Mouse (Mus musculus) right cerebral cortex, postnatal 25 days (tissue): ENCODE results near the gene Pde11a.

Source experiments
- DNase-seq: peaks from one replicate; pipeline ENCODE4 v3.0.0; 2022

The Pde11a gene

DNA sequence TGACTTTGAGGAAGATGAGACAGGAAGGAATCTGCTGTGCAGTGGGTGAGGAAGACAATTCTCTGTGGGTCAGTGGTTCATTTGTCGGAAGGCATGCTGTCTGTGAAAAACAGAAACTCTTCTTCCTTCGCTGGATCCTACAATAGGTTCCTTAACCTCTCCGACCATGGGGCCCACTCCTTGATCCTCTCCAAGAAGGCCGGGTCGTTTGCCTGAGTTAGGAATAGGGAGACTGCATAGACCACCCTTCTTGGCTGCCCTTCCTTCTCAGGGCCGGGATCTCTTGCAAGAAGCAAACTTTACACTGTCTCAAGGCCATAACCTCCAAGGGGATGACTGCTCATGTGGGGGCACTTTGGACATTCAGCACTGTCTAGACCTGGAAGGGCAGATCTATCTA is 19.3 kb downstream of the Pde11a start:
- DNase-seq, result no peak

DNA sequence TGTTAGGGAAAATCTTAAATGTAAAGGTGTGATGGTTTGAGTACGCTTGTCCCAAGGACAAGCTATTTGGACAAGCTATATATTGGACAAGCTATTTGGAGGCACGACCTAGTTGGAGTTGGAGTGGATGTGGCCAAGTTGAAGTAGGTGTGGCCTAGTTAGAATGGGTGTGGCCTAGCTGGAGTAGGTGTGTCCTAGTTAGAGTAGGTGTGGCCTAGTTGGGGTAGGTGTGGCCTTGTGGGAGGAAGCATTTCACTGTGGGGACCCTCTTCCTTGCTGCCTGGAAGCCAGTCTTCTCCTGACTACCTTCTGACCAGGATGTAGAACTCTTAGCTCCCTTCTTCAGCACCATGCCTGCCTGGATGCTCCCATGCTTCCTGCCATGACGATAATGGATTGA is 50.9 kb downstream of the Pde11a start:
- no peak for DNase-seq

DNA sequence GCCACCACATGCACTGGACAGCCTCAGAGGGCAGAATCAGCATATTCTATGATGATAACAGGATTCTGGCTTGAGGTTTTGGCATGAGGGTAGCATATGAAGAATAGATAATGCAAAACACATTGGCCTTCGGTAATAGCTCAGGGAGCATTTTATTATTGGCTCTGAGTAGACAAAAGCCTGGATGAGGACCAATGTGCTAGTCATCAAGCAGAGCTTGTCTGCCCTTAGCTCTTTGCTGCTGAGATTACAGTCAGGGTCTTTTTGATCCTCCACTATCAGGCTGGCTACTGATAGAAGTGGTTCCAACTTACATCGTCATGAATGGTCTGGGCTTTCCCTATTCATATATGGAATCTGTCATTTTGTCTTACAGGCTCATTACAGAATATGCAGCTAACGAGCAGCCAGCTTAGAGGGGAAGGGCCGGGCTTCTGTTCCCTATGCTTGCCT is 52.3 kb downstream of the Pde11a start:
- DNase-seq, result no peak

DNA sequence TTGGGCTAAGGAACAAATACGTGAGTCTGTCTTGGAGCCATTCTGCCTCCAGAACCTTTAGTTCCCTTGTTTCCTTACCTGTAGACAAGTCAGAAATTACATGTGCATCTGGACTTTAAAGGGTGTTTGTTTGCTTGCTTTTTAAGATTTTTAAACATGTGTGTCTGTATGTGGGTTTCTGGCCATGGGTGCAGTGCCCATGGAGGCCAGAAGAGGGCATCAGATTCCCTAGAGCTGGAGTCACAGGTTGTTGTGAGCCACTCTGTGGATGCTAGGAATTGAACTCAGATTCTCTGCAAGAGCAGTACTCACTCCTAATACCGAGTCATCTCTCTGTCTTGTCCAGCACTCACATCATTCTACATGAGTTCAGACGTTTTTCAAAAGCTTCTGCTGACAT is 53.4 kb downstream of the Pde11a start:
- DNase-seq, result no peak

DNA sequence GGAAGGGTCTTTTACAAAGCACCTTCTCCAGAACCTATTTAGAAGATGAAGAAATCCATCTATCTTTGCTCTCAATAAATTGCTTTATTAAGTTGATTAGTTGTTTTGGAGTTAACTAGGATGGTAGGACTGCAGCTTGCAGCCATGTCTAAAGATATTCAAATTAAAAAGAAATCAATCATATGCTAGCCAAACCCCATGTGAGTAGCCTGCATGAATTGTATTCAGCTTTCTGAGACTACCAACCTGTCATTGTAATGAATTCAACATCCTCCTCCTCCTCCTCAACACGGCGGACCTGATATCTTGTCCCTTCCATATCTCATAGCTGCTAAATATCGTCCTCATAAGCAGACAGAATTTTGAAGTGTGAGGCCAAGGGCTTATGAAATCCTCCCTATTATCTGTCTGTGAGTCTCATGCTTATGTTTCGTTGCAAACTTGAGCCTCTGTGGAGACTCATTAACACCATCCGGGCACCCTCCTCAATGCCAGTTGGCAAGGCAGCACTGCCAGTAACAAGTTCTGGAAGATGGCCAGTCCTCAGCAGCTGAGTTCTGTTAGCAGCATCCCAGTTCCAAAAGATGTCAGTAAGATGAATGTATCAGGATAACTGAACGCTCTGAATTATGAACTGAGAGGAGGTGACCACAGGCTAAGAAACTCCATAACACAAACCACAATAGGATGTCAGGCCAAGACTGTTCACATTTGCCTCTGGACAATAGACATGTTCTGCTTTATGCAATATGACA is 55.0 kb downstream of the Pde11a start:
- DNase-seq, result peak; percentile 59

DNA sequence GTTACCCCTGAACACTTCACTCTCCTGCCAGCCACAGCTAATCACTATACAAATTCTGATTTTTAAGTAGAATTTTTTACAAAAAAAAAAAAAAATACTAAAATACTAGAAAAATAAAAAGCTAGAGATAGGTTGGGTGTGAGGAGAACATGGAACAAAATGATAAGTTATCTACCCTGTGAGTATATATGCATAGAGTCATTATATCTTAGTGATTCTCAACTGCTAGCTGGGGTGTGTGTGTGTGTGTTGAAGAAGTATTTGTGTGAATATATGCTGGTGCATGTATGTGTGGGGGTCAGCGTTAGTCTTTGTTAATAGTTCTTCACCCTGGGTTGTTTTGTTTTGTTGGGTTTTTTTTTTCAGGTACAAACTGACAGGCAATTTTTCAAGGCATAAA is 69.1 kb downstream of the Pde11a start:
- no peak for DNase-seq

DNA sequence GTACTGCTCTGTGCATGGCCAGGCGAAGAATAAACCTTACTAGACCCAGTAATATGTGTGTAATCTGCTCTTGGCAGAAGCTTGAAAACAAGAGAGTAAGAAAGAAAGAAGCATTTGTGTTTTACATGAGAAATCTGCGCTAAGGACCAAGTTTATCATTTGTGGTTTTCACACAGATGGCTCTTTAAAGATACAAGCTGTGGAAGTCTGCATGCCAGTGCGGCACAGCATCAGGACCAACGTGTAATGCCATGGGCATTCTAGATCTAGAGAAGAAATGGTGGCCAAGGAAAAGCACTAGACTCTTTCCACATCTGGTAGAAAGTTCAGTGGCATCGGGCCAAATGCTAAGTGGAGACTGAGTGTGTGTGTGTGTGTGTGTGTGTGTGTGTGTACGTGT is 71.2 kb downstream of the Pde11a start:
- DNase-seq, result no peak

DNA sequence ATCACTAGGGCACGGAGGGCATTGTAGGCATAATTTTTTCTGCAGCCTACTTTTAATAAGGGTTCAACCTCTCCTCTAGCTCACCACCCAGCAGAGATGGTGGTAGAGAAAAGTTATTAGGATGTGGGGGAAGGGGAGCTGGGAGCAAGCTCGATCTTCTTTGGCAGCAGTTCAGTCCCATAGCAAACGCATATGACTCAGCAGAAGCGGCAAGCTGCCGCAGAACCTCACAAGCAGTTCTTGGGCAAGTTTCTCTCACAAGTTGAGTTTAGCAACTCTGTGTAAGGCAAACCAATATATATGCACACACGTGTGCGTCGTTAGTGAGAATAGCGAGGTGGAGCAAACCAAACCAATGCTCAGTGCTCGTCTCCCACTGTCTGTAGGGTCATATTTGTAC is 72.0 kb downstream of the Pde11a start:
- peak; percentile 35 for DNase-seq

DNA sequence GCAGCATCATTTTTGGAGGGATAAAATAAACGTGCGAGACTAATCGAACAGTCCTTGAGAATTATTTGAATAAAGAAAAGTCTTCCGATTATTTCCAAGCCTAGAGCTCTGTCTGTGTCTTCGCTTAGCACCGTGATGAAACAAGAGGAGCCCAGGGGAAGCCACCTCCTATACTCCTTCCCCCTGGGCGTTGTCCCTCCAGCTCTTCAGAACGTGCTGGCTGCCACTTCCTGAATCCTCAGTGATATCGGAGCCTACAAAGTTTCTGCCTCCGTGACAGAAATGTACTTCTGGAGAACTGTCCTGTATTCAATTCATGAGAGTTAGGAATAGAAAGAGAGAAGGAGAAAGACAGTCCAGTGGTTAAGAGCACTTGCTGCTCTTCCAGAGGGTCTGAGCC is 74.3 kb downstream of the Pde11a start:
- DNase-seq, result no peak

DNA sequence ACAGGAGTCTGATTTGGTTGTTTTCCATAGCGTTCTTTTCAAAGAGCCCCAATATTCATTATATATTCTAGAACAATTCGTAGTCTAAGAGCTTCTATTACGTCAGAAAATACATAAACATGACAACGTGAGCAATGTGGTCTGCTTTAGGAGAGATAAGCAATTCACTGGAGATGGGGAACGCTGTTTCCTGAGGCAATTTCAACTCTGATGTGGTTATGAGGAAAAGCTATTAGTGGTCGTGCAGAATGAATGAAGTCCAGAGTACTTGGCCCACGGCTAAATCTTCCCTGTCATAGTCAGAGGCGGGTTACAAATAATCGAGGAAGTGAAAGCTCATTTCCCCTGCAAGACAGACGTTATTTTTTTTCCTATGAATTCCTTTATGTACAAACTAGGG is 75.9 kb downstream of the Pde11a start:
- DNase-seq, result no peak

DNA sequence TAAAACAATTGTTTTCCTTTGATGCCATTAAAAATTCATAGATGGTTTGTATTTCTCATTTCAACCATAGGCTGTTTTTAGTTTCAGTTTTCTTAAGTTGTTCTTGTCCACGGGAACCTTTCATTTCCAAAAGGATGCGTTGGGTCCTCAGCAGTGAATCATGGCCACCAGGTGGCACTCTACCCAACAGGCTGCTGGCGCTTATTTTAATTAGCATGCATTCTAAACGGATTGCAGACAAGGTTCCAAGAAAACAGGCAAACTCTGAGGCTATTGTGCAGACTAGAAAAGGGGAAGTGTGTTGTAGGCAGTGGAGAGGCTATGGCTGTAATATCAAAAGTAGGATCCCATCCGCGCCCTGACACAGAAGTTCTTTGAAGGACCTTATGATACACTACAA is 83.7 kb downstream of the Pde11a start:
- peak; percentile 54 for DNase-seq

DNA sequence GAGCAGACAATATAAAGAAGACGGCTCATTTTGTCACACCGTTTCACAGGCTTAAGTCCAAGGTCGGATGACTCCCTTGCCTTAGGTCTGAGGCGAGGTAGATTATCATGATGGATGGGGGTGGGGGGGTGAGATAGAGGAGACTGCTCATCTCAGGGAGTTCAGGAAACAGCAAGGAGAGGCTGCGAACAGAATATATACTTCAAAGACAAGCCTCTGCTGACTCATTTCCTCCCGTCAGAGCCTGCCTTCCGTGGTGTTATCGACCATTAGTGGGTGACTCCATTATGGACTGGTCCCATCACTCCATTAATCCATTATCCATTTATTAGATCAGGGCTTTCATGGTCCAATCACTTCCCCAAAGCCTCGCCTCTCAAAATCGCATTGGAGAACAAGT is 87.2 kb downstream of the Pde11a start:
- DNase-seq, result no peak

DNA sequence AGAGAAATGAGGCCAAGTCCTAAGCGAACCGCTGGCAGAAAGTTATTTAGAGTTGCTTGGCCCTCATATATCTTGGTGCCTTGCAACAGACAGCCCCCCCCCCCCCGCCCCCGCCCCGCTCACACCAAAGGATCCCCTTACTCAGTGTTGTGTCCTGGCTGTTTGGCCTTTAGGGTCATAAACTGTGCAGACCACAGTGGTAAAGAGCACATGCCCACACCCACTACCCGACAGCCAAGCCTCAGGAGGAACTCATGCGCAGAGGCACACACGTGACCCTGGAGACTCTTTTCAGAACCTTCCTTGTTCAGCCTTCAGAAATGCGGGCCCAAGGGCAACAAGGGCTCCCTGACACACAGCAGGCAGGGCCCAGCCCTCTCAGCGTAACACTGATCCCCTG is 90.3 kb downstream of the Pde11a start:
- no peak for DNase-seq

DNA sequence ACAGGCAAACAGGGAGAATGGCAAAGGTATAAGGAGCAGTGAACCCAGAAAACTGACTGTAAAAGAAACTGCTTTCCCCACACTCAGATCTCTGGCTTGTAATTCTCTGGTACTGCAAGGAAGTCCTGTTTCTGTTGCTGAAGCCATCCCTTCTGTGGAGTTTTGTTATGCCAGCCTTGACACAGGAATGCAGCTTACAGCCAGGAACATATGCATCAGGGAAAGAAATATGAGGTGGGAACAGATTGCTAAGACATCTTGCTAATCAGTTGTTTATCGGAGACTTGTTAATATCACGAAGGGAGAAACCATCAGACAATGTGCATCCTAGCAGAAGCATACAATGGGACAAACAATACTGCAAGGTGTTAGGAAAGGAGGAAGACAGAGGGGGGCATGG is 99.4 kb downstream of the Pde11a start:
- DNase-seq, result no peak

DNA sequence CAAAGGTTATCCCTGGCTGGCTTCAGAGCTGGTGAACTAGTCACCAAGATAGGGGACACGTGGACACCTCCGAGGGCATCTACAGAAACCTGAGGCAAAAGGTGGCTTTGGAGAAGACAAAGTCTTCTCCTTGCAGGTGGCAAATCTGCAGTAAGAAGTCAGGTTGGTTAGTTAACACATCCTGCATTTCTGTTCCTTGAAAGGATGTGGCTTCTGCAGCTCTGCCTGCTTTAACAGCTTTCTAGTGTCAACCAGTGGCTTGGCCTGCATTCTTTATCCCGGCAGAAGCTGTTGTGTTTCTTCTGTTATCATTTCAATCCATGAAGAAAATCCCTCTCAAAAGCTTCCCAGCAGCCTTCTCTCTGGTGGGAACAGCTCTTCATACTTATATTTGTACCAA is 100.1 kb downstream of the Pde11a start:
- no peak for DNase-seq

DNA sequence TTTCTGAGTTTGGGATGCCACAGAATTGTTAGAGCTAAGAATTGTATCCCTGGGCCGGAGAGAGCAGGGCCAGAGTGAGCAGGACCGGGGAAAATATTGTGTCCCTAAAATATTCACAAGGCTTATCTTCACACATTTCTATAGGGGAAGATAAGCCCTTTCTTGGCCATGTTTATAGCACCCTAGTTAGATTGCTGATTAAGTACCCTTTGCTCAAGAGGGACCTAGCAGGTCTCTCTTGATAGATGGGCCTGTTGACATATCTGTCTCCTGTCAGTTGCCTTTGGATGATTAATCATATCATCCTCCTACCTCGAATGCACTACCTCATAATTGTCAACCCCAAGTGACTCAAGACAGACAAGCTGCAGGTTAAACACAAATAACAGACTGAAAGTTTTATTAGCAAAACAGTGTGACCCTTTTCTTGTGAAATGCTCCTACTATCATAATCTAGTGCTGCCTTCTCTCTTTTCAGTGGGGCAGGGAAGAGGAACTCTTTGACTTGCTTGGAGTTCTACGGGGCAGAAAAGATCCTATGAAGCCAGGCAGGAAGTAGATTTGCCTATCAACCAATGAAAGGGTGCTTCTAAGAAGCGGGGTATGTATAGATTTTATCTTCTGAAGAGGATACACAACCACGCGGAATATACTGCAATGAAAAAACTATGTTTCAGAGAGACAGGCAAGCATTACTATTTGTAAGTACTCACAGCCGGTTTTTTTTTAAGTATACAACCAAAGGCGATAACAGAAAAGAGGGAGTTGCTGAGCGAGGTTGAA is 100.7 kb downstream of the Pde11a start:
- no peak for DNase-seq

DNA sequence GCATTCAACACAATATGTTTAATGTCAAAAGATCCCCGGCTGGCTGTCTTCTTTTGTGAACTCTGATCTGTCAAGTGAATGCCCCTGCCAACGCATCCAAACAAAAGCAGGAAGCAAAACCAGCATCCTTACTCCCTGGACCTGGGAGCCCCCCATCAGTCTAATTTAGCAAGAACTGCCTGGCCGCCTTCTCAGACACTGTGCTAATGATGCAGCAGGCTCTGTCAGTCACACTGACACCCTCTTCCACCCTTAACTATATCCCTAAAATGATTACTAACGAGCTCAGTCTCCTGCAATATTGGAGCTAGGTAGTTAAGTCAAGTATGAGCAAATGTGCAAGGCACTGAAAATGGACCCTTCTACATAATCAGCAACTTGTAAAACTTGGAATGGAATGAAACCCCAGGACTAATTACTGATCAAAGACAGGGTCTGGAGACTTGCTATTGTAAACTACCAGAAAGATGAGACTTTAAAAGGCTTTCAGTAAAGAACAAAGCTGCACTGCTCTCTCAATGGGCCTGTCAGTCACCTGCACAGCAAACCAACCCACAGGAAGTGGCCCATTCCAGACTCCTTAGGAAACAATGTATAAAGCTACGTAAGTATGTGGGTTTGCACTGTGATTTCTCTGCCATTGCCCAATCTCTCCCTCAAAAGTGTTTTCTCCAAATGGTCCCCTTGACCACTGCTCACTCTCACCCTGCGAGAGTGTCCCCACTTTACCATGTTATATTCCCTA is 118.0 kb downstream of the Pde11a start:
- no peak for DNase-seq

DNA sequence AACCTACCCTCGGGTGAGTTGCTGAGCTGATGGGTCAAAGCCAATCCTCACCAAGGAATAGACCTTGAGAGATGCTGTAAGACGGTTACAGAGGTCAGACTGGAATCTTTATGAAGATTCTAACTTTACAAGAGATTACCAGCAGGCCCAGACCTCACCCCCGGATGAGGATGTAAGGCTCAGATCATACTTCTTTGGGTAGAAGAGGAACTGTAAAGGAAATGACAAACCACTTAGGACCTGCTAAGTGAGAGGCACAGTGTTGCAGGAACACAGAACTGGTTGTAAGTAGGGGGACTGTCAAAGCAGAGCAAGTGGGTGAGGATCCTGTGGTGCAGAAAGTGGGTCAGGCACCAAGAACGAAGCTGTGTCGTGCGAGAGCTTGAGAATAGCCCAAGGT is 119.0 kb downstream of the Pde11a start:
- no peak for DNase-seq

DNA sequence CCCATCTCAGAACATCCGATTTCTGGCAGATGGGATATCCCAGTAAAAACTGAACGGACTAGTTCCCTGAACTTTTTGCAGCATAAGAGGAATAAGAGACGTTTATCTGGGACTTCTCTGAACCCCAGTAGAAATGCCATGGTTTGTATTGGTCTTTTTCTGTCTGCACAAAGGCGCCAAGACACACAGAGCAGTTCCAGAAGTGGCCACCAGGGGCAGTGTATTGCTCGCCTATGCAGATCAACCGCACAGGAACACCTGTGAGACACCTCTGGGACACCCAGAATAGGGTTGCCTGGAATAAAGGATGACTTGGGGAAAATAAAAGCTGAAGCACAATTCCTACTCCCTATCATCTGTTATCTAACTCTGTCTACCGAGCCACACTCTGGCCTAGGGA is 122.4 kb downstream of the Pde11a start:
- no peak for DNase-seq

DNA sequence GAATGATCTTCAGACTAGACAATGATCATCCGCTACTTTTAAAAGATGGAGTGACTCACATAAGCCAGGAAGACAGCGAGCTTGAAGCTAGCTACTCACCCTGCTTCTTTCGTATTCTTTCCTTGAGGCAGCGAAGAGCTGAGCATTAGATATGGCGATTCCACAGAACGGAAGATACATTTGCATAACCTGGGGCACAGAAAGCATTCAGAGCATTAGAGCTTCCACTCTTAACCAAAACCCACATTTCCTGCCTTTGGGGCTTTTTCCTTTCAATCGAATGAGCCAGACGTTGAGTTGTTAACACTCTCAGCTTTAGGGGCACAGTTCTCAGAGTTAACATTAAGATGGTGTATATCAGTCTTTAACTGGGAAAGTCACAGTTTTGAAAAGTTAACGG is 123.4 kb downstream of the Pde11a start:
- no peak for DNase-seq

DNA sequence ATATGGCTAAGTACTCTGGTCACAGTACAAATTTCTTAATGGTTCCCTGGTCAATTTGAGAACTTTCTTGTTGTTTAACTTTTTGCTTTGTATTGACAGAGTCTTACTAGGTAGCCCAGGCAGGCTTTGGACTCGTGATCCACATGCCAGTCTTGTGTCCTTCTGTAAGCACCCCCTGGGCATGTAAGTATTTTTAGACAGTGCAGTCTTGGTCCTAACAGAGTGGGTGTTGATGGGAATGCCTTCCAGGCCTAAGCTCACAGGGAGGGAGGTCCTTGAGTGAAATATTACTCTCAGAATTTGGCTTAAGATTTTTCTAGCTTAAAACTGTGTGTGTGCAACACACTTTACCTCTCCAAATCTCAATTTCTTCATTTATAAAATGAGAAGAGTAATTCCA is 153.4 kb downstream of the Pde11a start:
- DNase-seq, result no peak

DNA sequence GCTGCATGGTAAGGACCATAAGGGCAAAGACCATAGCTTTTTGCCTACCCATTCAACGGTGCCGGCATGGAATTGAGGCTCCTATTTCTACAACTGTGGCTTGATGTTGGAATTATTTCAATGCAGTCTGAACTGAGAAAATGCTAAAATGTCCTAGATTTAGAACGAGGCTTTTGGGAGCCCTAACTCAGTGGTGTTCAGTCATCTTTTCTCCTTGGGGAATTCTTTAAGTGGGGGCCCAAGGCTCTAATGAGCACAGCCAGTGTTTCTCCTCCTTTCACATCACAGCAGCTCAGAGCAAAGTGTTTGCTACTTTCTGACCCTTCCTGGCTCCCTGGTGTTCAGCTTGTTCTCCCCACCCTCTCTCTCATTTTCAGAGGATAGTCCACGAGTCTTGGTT is 175.8 kb downstream of the Pde11a start:
- no peak for DNase-seq

DNA sequence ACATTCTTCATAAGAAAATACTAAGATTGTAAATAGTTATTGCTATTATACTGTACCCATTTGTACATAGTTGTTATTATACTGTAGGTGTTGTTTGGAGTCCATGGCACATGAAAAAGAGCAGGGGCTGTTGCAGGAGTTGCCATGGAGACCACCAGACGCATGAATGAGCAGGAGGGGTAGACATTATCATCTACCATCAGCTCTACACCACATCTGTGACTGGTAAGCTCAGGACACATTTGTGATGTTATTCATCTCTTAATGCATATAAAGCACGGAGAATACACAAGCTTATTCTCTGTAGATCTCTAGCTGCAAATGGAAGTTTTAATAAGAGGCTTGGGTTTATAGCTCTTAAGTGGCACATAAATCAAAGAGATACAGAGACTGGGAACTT is 179.6 kb downstream of the Pde11a start:
- DNase-seq, result no peak

DNA sequence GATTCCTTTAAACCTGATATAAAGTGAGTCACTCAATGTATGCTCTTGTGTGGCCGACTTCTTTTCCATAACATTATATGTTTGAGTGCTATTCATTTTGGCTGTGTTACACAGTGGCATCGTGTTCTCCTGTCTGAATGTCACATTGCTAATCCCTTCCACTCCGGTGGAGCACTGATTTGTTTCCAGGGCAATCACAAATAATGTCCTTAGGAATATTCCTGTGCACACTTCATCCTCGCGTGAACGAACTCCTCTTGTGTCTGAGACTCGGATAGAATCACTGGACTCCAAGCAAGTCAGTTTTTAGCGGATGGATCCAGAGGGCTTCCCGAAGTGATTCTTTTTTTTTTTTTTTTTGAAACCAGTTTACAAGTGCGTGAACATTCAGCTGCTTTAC is 197.4 kb downstream of the Pde11a start:
- no peak for DNase-seq
